Mouse (Mus musculus) liver, embryonic 13.5 days (tissue): Measurements from ENCODE around the gene Ints1. TPM values are rescaled to one million over a fixed set of nuclear protein-coding genes. Genes with fewer than 3 reads are reported as not detected.

Source experiments
- ATAC-seq: fragments of 200-750 bp; cut with Nextera tagmentation; 2 replicates; pipeline ENCODE4 v1.8.0; 2017; ENCODE audit warnings: low read depth, mild to moderate bottlenecking, moderate number of reproducible peaks, moderate library complexity
- DNase-seq: peaks from one replicate; pipeline ENCODE4 v3.0.0; 2022
- H3K27ac ChIP-seq: fragments of 300-500 bp; sonication (generic); 2 replicates; pipeline ENCODE4 v1.5.1; 2015; ENCODE audit warnings: moderate library complexity, mild to moderate bottlenecking, inconsistent platforms
- H3K27me3 ChIP-seq: fragments of 300-500 bp; sonication (generic); 2 replicates; pipeline ENCODE4 v1.6.1; 2015; ENCODE audit warnings: mild to moderate bottlenecking, inconsistent platforms
- H3K36me3 ChIP-seq: fragments of 300-500 bp; sonication (generic); 2 replicates; pipeline ENCODE4 v1.6.1; 2015; ENCODE audit warnings: mild to moderate bottlenecking, inconsistent platforms
- H3K4me1 ChIP-seq: fragments of 300-500 bp; sonication (generic); replicated peaks from 2 replicates; pipeline ENCODE4 v1.6.1; 2015; ENCODE audit warnings: inconsistent platforms
- H3K4me2 ChIP-seq: fragments of 300-500 bp; sonication (generic); 2 replicates; pipeline ENCODE4 v1.6.1; 2015; ENCODE audit warnings: inconsistent platforms, mild to moderate bottlenecking, moderate library complexity
- H3K4me3 ChIP-seq: fragments of 300-500 bp; sonication (generic); replicated peaks from 2 replicates; pipeline ENCODE4 v1.5.1; 2015; ENCODE audit warnings: mild to moderate bottlenecking, inconsistent platforms
- H3K9ac ChIP-seq: fragments of 300-500 bp; sonication (generic); 2 replicates; pipeline ENCODE4 v1.6.1; 2015; ENCODE audit warnings: mild to moderate bottlenecking, inconsistent platforms
- H3K9me3 ChIP-seq: fragments of 300-500 bp; sonication (generic); replicated peaks from 2 replicates; pipeline ENCODE4 v1.6.1; 2016; ENCODE audit warnings: inconsistent platforms
- WGBS: fragments of 180-500 bp; shearing (Covaris S2); methylation state at CpG from one replicate; pipeline ENCODE4 v1.1.7; 2015; ENCODE audit not compliant: insufficient replicate concordance; 5-methylcytosine and 5-hydroxymethylcytosine counted together
- polyA plus RNA-seq: library from polyadenylated mRNA; unstranded; fragments of >200 nt; fragmentation: Nextera tagmentation; extraction: Ambion mirVana; gene quantifications from 2 replicates; pipeline ENCODE4 v1.2.1, GENCODE M21; 2015

Gene Ints1
- polyA plus RNA-seq, 1 experiment from 2014 or later: 12.7 TPM

GRCm38 (mm10) chr5:139813126-139813490 is 37.6 kb upstream of the Ints1 start:
- Histone ChIP-seq H3K4me3 (no peak overlapping the region), H3K36me3 (peaks cover 4% of the 10 kb centered on the region), H3K9me3 (peaks cover 5% of the 10 kb centered on the region; the same call in 1 of the 2 replicates), H3K27ac (peak overlapping the region; percentile 74), H3K9ac (peak overlapping the region; percentile 59), H3K4me2 (peak overlapping the region; percentile 21), H3K4me1 (peaks cover 81% of the 10 kb centered on the region), H3K27me3 (peaks cover 16% of the 10 kb centered on the region)
- 40% methylated on average over 10 of the region's 10 CpGs for whole genome bisulfite sequencing
- DNase-seq (no peak), ATAC-seq (0 out of 2 replicates have a peak, but pooled peaks have one; percentile 15)

- peaks cover 75% of the 10 kb centered on the region for H3K4me1 ChIP-seq
- peak overlapping the region; percentile 59 for H3K9ac ChIP-seq
- peaks cover 16% of the 10 kb centered on the region for H3K27me3 ChIP-seq
- peaks cover 8% of the 10 kb centered on the region for H3K36me3 ChIP-seq
- ATAC-seq (no peak), DNase-seq (no peak)
- H3K9me3 ChIP-seq: peaks cover 10% of the 10 kb centered on the region; the same call in 1 of the 2 replicates
- no peak overlapping the region for H3K4me3 ChIP-seq
- H3K4me2 ChIP-seq: peak overlapping the region; percentile 21
- peak overlapping the region; percentile 74; the same call in 1 of the 2 replicates for H3K27ac ChIP-seq
- 69% methylated on average over 20 of the region's 20 CpGs for WGBS
Measured at GRCm38 (mm10) chr5:139812398-139813125, 37.1 kb upstream of the Ints1 start.

DNA sequence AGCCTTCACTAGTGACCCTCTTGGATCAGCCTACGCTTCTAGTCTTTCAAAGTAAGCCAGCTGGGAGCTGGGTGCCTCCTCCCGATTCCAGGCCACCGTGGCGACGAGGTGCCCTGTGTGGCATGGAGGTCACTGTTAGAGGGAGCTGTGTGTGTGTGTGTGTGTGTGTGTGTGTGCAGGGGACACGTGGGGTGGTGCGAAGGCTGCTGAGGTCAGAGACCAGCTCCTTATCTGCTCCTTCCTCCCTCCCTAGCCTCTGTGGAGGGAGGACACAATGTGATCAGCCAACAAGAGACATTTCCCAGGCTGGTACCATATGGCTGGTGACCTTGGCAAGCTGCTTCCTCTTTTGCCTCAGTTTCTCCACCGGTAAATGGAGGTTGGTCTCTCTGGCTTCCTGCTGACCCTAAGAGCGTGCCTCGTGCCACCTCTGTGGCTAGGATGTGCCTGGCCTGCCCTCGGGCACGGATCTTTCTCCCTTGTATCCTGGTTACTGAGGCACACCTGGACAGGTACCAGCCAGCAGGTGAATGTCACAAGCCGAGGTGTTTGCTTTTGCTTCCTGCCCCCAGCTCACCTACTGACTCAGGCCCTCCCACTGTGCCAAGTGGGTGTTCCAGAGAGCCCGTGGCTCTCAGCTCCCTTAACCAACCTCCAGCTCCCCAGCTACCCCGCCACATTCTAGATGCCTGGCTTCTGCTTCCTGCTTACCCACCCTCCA is 36.4 kb upstream of the Ints1 start:
- Histone ChIP-seq H3K9ac (peak overlapping the region; percentile 59), H3K27me3 (peaks cover 16% of the 10 kb centered on the region), H3K4me1 (peaks cover 72% of the 10 kb centered on the region), H3K4me2 (peak overlapping the region; percentile 21; the same call in 1 of the 2 replicates), H3K27ac (peak overlapping the region; percentile 74), H3K36me3 (peaks cover 16% of the 10 kb centered on the region), H3K4me3 (no peak overlapping the region), H3K9me3 (peaks cover 13% of the 10 kb centered on the region; the same call in 1 of the 2 replicates)
- no peak for DNase-seq
- WGBS: 57% methylated on average over 15 of the region's 15 CpGs
- peak; percentile 66 for ATAC-seq

DNA sequence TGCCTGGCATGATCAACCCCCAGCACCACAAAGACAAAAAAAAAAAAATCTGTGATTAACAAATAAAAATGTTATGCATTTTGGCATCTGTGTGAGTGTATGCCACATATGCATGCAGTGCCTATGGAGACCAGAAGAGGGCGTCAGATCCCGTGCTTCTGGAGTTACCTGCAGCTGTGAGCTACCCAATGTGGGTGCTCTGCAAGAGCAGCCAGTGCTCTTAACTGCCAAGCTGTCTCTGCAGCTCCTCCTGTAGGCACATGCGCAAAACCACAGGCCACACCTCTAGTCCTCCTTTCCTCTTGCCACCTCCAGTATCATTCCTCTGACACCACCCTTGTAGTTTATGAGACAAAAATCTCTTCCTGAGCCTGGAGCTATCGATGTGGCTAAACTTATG is 33.9 kb upstream of the Ints1 start:
- no peak for DNase-seq
- Histone ChIP-seq H3K4me1 (peaks cover 72% of the 10 kb centered on the region), H3K27ac (peak overlapping the region; percentile 71), H3K9ac (no peak overlapping the region), H3K27me3 (peaks cover 16% of the 10 kb centered on the region), H3K9me3 (peaks cover 13% of the 10 kb centered on the region; the same call in 1 of the 2 replicates), H3K4me2 (no peak overlapping the region), H3K36me3 (peaks cover 23% of the 10 kb centered on the region), H3K4me3 (no peak overlapping the region)
- ATAC-seq: no peak
- 30% methylated on average over 4 of the region's 4 CpGs for WGBS

DNA sequence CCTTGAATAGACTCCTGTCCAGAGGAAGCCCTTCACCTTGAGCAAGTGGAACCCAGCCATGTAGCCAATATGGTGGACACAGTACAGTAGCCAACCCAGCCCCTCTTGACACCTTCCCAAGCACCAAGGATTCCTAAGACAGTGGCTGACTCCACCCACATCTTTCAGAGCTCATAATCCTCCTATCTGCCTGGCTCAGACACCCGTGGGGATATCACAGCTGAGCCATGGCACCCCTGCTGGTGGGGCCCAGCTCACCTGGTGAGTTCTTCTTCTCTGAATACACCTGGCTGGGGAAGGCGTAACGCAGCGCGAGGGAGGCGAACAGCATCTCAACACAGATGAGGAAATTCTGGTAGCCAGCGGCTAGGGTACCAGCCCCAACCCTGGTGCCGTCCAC is 30.4 kb upstream of the Ints1 start:
- H3K27ac ChIP-seq: peak overlapping the region; percentile 100
- peaks cover 43% of the 10 kb centered on the region for H3K36me3 ChIP-seq
- peak overlapping the region; percentile 71 for H3K4me2 ChIP-seq
- DNase-seq (peak; percentile 67), ATAC-seq (peak; percentile 9)
- peak overlapping the region; percentile 79 for H3K9ac ChIP-seq
- peaks cover 13% of the 10 kb centered on the region; the same call in 1 of the 2 replicates for H3K9me3 ChIP-seq
- 85% methylated on average over 8 of the region's 8 CpGs for WGBS
- H3K4me3 ChIP-seq: 0 out of 2 replicates have a peak overlapping the region, but pooled peaks have one; percentile 9
- H3K27me3 ChIP-seq: no peaks in the 10 kb centered on the region
- peaks cover 72% of the 10 kb centered on the region for H3K4me1 ChIP-seq

DNA sequence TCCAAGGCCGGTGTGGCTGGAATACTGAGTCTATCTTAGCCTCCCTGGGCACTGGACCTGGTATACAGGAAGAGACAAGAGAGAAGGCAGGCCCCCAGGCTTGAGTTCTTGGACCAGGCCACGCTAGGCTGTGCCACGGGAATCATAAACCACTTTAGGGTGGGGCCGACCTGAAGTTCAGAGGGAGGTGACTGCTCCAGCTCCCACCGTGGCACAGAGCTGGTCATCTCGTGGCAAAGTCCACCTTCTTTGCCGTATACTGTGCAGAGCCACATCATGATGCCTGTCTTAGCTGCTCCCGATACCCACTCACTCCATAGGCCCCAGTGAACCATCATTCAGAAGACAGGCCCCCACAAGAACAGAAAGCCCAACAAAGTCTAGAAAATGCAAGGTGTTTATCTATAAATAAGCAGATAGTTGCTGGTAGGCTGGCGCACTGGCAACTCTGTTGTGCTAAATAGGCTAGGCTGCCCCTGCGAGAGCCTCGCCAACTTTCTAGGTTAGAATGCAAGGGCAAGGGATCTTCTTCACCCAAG is 29.2 kb upstream of the Ints1 start:
- Histone ChIP-seq H3K36me3 (peaks cover 56% of the 10 kb centered on the region), H3K4me3 (peak overlapping the region; percentile 36), H3K9ac (peak overlapping the region; percentile 79), H3K27ac (peak overlapping the region; percentile 100), H3K27me3 (no peaks in the 10 kb centered on the region), H3K4me2 (peak overlapping the region; percentile 71), H3K4me1 (peaks cover 79% of the 10 kb centered on the region), H3K9me3 (peaks cover 13% of the 10 kb centered on the region; the same call in 1 of the 2 replicates)
- ATAC-seq: peak; percentile 44
- WGBS: 14% methylated on average over 11 of the region's 11 CpGs
- DNase-seq: peak; percentile 68

GRCm38 (mm10) chr5:139804107-139804551 is 28.7 kb upstream of the Ints1 start:
- Histone ChIP-seq H3K4me1 (peaks cover 79% of the 10 kb centered on the region), H3K9ac (peak overlapping the region; percentile 79), H3K9me3 (peaks cover 13% of the 10 kb centered on the region; the same call in 1 of the 2 replicates), H3K27ac (peak overlapping the region; percentile 100), H3K36me3 (peaks cover 61% of the 10 kb centered on the region), H3K27me3 (no peaks in the 10 kb centered on the region), H3K4me3 (peak overlapping the region; percentile 47), H3K4me2 (peak overlapping the region; percentile 71)
- peak; percentile 96 for ATAC-seq
- peak; percentile 93 for DNase-seq
- WGBS: 0% methylated on average over 6 of the region's 6 CpGs

DNA sequence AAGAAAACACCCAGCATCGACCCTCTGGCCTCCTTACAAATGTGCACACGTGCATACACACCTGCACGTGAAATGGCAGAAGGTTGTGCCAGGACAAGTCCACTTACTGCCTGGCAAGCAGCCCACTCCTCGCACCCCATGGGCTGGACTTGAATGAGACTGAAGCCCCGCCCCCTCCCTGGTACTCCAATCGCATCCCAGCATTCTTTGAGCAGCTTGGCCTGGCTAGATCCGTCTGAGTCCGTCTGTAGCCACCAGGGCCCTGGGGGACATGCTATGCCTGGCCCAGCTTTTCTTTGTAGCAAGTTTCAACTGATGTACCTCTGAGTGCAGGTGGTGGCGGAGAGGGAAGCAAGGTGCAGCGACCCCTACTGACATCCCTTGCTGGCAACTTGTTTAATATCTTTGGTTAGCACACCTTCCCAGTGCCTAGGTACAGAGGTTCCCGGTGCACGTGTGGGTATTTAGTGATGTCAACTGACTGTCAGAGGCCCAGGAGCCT is 28.2 kb upstream of the Ints1 start:
- peaks cover 82% of the 10 kb centered on the region for H3K4me1 ChIP-seq
- ATAC-seq: peak; percentile 51
- H3K27ac ChIP-seq: peak overlapping the region; percentile 100
- peak overlapping the region; percentile 47 for H3K4me3 ChIP-seq
- H3K9me3 ChIP-seq: peaks cover 13% of the 10 kb centered on the region; the same call in 1 of the 2 replicates
- no peaks in the 10 kb centered on the region for H3K27me3 ChIP-seq
- peak; percentile 75 for DNase-seq
- H3K4me2 ChIP-seq: peak overlapping the region; percentile 71
- WGBS: 4% methylated on average over 12 of the region's 12 CpGs
- peak overlapping the region; percentile 79 for H3K9ac ChIP-seq
- peaks cover 66% of the 10 kb centered on the region for H3K36me3 ChIP-seq

DNA sequence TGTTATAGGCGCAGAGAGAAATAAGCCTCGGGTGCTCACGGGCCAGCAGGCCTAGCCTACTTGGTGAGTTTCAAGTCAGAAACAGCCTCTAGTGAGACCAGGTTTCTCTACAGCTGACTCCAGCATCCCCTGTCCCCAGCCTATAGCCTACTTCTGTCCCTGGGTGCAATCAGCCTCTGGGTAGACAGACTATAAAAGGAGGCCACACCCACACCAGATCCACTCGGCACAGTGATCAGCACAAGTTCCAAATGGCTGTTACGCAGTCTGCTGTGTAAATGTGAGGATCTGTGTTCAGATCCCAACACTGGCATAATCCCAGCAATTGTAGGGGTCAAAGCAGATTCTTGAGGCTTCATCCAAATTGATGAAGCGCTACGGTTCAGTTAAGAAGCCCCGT is 27.7 kb upstream of the Ints1 start:
- WGBS: 62% methylated on average over 8 of the region's 8 CpGs
- peaks cover 86% of the 10 kb centered on the region for H3K4me1 ChIP-seq
- peak overlapping the region; percentile 100 for H3K27ac ChIP-seq
- H3K36me3 ChIP-seq: peaks cover 67% of the 10 kb centered on the region
- ATAC-seq: peak; percentile 32; the same call in 1 of the 2 replicates
- peak; percentile 59 for DNase-seq
- H3K9ac ChIP-seq: peak overlapping the region; percentile 79
- H3K9me3 ChIP-seq: peaks cover 9% of the 10 kb centered on the region; the same call in 1 of the 2 replicates
- H3K27me3 ChIP-seq: no peaks in the 10 kb centered on the region
- H3K4me3 ChIP-seq: peak overlapping the region; percentile 47
- peak overlapping the region; percentile 71 for H3K4me2 ChIP-seq

- Histone ChIP-seq H3K4me1 (peaks cover 97% of the 10 kb centered on the region), H3K9me3 (no peaks in the 10 kb centered on the region), H3K4me2 (no peak overlapping the region), H3K36me3 (peaks cover 68% of the 10 kb centered on the region), H3K27me3 (no peaks in the 10 kb centered on the region), H3K4me3 (no peak overlapping the region), H3K9ac (0 out of 2 replicates have a peak overlapping the region, but pooled peaks have one; percentile 79), H3K27ac (peak overlapping the region; percentile 100)
- ATAC-seq (no peak), DNase-seq (no peak)
- 88% methylated on average over 10 of the region's 10 CpGs for WGBS
Measured at GRCm38 (mm10) chr5:139801880-139802279, 26.4 kb upstream of the Ints1 start.

DNA sequence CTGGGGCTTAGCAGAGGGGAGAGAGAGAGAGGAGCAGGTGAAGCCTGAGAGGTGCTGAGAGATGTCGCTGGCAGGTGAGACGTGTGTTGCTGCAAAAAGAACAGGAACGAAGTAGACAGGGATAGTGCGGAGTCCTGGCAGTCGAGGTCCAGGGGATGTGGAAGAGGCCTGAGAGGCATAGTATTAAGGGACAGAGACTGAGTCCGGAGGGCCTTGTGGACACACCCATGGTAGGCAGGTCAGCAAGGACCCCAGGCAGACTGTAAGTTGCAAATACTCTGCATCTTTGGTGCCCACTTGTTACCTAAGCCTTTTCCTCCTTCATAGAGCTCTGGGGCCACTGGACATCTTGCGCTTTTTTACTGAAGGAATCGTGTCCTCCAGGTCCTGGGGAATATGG is 25.8 kb upstream of the Ints1 start:
- Histone ChIP-seq H3K9me3 (no peaks in the 10 kb centered on the region), H3K4me3 (no peak overlapping the region), H3K27ac (peak overlapping the region; percentile 62), H3K9ac (no peak overlapping the region), H3K4me2 (no peak overlapping the region), H3K36me3 (peaks cover 72% of the 10 kb centered on the region), H3K27me3 (no peaks in the 10 kb centered on the region), H3K4me1 (peaks cover 97% of the 10 kb centered on the region)
- 91% methylated on average over 8 of the region's 8 CpGs for WGBS
- ATAC-seq (no peak), DNase-seq (no peak)
